Mouse (Mus musculus): ENCODE measurements around the gene Cep55.

Cep55 gene

GRCm38 (mm10) chr19:38054720-38055192 lies at the start of gene Cep55:
Gene Cep55 (plus strand): TSS chr19:38055011.
- DNase-seq (ENCODE audit: low read depth in 2 of 2, low spot score in 2 of 2) = peak; percentile 90 to 95

DNA sequence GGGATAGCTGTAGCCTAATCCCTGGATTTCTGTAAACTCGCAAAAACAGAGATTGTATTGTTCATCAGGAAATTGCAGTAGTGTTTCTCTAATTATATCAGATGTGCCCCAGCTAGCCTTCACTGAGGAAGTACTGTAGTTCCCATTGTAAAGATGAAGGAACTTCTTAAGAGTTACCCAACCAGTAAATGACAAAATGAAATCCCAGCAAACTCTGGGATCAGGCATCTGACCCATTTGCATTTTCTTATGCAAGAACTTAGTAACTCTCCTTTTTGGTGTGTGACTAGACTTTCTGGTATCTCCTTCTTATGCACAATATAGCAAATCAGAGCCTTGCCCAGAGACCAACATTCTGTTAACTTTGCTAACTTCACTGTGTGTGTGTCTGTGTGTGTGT lies 43.4 kb upstream of the Cep55 start:
- DNase-seq (ENCODE audit: low read depth in 2 of 2, low spot score in 2 of 2) = no peak

GRCm38 (mm10) chr19:38014443-38014842 lies 40.4 kb upstream of the Cep55 start:
- DNase-seq (ENCODE audit: low read depth in 2 of 2, low spot score in 2 of 2) = no peak

- no peak for DNase-seq (ENCODE audit: low read depth in 2 of 2, low spot score in 2 of 2)
Measured at GRCm38 (mm10) chr19:38015180-38015872, 39.5 kb upstream of the Cep55 start.

- DNase-seq (ENCODE audit: low read depth in 2 of 2, low spot score in 2 of 2) = no peak
Measured at GRCm38 (mm10) chr19:38015873-38016254, 38.9 kb upstream of the Cep55 start.

GRCm38 (mm10) chr19:38022710-38023109 lies 32.1 kb upstream of the Cep55 start:
- DNase-seq (ENCODE audit: low read depth in 2 of 2, low spot score in 2 of 2) = no peak

DNA sequence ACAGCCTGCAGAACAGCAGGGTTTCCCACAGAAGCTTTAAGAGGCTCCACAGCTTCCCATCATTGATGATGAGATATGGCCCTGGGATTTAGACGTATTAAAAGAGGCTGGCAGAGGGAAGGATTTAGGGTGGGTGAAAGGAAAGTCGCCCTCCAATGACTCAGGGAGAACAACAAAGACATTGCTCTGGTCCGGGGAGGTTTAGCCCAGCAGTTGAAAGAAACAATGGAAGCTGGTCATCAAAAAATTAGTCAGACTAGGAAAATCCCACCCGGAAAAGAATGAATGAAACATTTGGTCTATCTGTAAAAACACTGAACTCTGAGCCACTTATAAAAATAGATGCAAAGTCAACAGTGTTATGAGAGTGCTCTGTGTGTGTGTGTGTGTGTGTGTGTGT lies 31.2 kb upstream of the Cep55 start:
- no peak for DNase-seq (ENCODE audit: low read depth in 2 of 2, low spot score in 2 of 2)

DNA sequence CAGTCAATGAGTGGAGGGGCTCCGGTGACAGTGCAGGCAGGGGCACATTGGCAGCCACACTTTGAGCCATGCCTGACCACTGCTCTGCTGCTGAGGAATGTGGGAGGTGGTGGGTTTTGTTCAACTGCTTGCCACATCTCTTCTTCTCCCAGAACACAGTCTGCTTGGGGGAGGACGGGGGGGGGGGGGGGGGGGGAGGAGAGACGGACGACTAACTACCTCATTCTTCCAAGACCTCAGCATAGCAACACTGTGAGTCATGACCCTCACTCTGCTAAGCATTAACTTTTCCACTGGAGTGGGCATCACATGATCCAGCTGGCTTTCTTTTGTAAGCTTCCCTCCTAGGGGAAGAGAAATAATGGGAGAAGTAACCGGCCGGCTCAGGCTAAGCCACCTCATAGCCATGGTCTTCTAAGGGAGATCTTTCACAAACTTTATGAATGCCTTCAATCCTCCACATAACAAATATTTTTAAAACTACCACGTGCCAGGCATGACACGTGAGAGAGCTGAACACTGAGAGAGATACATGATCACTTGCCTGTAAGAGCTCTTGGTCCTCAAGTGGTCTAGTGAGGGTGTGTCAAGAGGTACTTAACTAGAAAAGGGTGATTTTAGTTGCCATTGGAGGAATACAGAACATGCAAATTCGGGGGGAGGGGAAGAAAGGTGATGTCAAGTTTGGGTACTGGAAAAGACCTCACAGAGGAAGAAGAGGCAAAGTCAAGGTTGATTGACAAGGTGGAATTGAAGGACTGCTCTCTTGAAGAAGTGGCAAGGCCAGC lies 29.4 kb upstream of the Cep55 start:
- no peak for DNase-seq (ENCODE audit: low read depth in 2 of 2, low spot score in 2 of 2)

DNA sequence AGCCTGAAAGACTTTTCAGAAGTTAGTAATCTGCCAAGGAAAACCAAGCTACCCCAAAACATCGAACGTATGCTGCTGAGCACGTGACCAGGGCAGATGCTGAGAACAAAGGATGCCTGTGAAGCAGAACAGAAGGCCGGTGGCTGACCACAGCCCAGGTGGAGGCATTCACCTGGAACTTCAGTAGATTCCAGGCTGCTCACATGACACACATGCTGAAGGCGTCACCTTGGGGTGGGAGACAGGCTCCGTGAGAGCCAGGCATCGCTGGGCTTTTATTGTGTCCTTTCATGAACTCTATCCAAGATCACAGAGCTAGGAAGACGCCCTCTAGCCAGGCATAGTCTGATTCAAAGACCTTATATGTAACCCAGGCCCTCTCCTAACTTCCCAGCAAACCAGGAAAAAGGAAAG lies 28.6 kb upstream of the Cep55 start:
- no peak for DNase-seq (ENCODE audit: low read depth in 2 of 2, low spot score in 2 of 2)

DNA sequence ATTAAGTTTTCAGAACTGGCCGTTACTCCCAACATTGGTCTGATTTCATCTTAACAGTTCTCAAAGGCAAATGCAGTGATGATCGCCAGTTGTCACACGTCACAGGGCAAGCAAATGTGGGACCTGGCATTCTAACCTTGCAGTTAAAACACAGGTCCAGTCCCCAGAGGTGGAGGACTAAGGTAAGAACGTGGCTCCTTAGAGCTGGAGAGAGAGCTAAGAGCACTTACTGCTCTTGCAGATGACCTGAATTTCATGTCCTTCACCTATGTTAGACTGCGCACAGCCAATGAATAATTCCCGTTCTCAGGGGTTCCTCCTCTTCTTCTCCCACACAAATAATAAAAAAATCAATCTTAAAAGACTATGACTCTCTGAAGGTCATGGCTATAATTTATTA lies 27.4 kb upstream of the Cep55 start:
- DNase-seq (ENCODE audit: low read depth in 2 of 2, low spot score in 2 of 2) = no peak

- DNase-seq (ENCODE audit: low read depth in 2 of 2, low spot score in 2 of 2) = no peak
Measured at GRCm38 (mm10) chr19:38027881-38028521, 26.8 kb upstream of the Cep55 start.

GRCm38 (mm10) chr19:38029292-38029691 lies 25.5 kb upstream of the Cep55 start:
- DNase-seq (ENCODE audit: low read depth in 2 of 2, low spot score in 2 of 2) = no peak

DNA sequence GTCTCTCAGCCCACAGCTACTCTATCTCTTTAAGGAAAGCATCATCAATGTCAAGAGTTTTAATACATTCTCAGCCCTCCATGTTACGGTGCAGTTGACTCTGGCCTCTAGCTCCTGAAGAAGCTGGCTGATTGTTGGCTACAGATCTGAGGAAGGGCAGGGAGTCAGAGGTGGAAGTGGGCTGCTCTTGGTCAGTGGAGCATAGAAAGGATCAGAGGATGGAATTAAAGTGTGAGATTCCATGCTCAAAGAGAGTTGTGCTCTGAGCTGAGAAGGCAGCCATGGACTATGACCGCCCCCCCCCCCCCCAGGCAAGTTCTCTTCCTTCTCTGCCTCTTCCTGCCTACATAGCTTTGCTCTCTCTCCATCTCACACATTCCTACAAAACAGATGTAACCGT lies 24.9 kb upstream of the Cep55 start:
- no peak for DNase-seq (ENCODE audit: low read depth in 2 of 2, low spot score in 2 of 2)

DNA sequence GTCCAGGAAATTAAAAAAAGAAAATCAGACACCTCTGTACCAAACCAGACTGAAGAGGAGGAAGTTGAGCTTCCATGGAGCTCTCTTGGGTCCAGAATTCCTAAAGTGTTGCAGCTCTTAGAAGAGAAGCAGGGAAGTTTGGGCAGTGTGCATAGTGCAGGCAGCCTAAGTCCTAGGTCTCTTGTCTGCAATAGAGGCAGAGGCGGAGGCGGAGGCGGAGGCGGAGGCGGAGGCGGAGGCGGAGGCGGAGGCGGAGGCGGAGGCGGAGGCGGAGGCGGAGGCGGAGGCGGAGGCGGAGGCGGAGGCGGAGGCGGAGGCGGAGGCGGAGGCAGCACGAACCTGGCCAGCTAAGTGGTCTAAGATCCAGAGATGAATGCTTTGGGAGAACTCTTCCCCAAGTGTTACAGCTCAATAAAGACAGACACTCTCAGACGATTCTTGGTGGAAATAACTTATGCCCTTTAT lies 24.1 kb upstream of the Cep55 start:
- DNase-seq (ENCODE audit: low read depth in 2 of 2, low spot score in 2 of 2) = no peak

DNA sequence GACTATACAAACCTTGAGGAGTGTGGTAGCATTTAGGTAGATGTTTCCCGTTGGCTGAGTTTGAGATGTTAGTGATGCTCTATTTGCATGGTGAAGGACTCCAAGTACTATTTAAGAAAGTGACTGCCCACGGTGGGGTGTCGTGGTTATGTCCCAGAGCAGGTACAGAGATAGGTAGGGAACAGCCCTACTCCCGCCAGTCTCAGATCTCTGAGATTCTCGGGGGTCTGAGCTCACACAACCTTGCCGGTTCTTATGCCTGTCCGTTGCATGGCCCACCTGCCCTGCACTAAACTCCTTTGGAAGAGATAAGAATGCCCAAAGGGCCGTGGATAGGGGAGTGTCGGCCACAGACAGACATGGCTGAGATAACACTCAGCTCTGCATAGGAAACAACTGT lies 23.7 kb upstream of the Cep55 start:
- DNase-seq (ENCODE audit: low read depth in 2 of 2, low spot score in 2 of 2) = no peak

DNA sequence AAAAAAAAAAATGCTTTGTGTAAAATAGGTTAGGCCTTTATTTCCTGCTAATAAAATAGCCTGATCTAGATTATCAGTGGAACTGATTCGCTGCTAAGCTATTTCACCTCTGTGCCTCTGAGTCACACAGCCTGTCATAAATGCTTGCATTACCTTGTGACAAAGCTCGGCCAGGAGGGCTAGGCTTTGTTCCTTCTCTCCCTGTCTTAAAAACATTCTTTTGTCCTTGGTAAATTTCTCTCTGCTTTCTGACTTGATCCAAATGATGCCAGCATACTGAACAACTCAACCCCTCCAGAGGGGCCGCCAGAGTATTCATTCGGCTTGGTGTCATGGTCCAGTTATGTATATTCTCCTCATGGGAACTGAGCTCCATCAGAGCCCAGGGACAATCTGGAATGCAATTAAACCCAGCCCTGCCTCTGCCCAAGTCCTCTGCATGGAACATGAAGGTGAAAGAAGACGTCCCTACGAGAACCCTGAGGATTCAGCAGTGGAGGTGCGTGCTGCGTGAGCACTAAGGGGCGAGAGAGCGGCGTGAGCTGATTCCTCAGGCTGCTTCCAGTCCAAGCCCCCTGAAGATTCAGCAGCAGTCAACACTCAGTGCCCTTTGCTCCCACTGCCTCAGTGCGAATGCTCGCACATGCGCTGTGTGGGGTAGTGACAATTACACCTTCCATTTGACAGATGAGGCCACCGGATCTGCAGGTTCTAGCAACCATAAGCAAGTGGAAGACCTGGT lies 21.6 kb upstream of the Cep55 start:
- DNase-seq (ENCODE audit: low read depth in 2 of 2, low spot score in 2 of 2) = no peak

DNA sequence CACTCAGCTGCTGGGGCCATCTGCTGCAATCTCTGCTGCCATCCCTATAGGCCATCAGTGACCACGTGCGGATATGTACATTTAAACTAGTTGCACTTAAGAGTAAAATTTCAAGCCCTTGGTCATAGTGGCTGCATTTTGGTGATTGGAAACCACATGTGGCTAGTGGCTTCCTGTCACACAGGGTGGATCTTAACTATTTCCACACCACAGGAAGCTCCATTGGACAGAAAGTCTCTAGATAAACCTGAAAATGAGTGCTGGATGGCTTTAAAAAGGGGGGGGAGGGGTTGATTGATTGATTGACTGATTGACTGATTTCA lies 21.1 kb upstream of the Cep55 start:
- DNase-seq (ENCODE audit: low read depth in 2 of 2, low spot score in 2 of 2) = no peak

DNA sequence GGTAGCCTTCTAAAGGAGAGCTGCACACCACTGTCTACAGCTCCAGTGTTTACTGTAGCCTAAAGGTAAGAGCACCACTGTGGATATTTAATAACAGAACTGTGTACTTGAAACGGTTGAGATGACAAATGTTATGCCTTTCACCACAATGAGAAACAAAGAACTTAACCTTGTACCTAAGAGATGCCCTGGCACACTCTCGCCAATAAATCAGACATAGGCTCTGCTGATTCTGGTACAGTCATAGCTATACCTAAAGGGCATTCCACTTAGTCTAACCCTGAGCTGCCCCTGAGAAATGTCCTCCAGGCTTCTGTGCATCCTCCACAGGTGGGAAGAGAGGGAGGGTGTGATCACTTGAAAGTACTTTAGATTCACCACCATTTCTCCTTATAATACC lies 20.1 kb upstream of the Cep55 start:
- no peak for DNase-seq (ENCODE audit: low read depth in 2 of 2, low spot score in 2 of 2)

GRCm38 (mm10) chr19:38035766-38036165 lies 19.0 kb upstream of the Cep55 start:
- no peak for DNase-seq (ENCODE audit: low read depth in 2 of 2, low spot score in 2 of 2)

DNA sequence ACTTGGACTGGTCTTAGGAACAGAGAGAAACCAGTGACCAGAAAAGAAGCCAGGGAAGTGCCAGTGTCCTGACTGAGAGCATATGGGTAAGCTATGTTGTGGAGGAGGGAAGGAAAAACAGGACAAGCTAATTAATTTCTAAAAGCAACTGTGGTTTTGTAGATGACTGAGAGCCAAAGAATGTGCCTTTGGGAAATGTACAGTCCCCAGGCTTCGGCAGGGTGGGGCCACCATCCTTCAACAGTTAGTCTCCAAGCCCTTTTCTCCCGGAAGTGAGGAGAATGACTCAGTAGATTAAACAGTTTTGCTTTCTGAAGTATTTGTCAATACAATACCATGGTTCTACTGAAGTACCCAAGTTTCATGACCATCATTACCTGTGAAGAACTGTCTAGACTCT lies 16.5 kb upstream of the Cep55 start:
- no peak for DNase-seq (ENCODE audit: low read depth in 2 of 2, low spot score in 2 of 2)

- DNase-seq (ENCODE audit: low read depth in 2 of 2, low spot score in 2 of 2) = no peak
Measured at GRCm38 (mm10) chr19:38042261-38042722, 12.5 kb upstream of the Cep55 start.
